Mouse (Mus musculus) E14TG2a.4 (cell line): ENCODE measurements around the gene Snx27.

Experiments used
- H3K27me3 ChIP-seq: 2 replicates; pipeline ENCODE4 v1.6.1; 2014; ENCODE audit warnings: low read length, control low read depth; ENCODE audit not compliant: insufficient read depth
- H3K36me3 ChIP-seq: 2 replicates; pipeline ENCODE4 v1.6.1; 2014; ENCODE audit warnings: low read length, control low read depth; ENCODE audit not compliant: insufficient read depth
- H3K4me1 ChIP-seq: replicated peaks from 2 replicates; pipeline ENCODE4 v1.6.1; 2014; ENCODE audit warnings: low read depth, low read length, control low read depth
- H3K4me3 ChIP-seq: replicated peaks from 2 replicates; pipeline ENCODE4 v1.5.1; 2014; ENCODE audit warnings: mild to moderate bottlenecking, low read length
- H3K9me3 ChIP-seq: 2 replicates; pipeline ENCODE4 v1.6.1; 2014; ENCODE audit warnings: low read length, control low read depth
- CTCF ChIP-seq: conservative IDR thresholded peaks from 2 replicates; pipeline ENCODE4 v1.5.1; 2014; ENCODE audit warnings: low read length
- NANOG ChIP-seq: IDR thresholded peaks from 2 replicates; pipeline ENCODE4 v1.6.1; 2014; ENCODE audit warnings: borderline replicate concordance, low read length, mixed read lengths
- POU5F1 ChIP-seq: IDR thresholded peaks from 2 replicates; pipeline ENCODE4 v1.6.1; 2014; ENCODE audit warnings: low read length, borderline replicate concordance

Snx27 gene

GRCm38 (mm10) chr3:94497162-94497561 is 85.4 kb downstream of the Snx27 start:
- no peak for TF ChIP-seq POU5F1
- TF ChIP-seq CTCF, result no peak
- no peak for TF ChIP-seq NANOG
- Histone ChIP-seq H3K4me1 (no peaks in the 10 kb centered on the region), H3K36me3 (peaks cover 92% of the 10 kb centered on the region), H3K9me3 (no peaks in the 10 kb centered on the region), H3K27me3 (no peaks in the 10 kb centered on the region), H3K4me3 (no peak overlapping the region)

- H3K27me3 ChIP-seq, result no peaks in the 10 kb centered on the region
- TF ChIP-seq NANOG (no peak), CTCF (no peak), POU5F1 (no peak)
- 0 out of 2 replicates have a peak overlapping the region, but pooled peaks have one; percentile 13 for H3K4me3 ChIP-seq
- peaks cover 59% of the 10 kb centered on the region for H3K4me1 ChIP-seq
- H3K36me3 ChIP-seq, result peaks cover 5% of the 10 kb centered on the region; the same call in 1 of the 2 replicates
- H3K9me3 ChIP-seq, result no peaks in the 10 kb centered on the region
Measured at GRCm38 (mm10) chr3:94487581-94487980, 94.9 kb downstream of the Snx27 start.

- no peak overlapping the region for H3K4me3 ChIP-seq
- H3K27me3 ChIP-seq, result peaks cover 16% of the 10 kb centered on the region
- H3K4me1 ChIP-seq, result peaks cover 60% of the 10 kb centered on the region
- TF ChIP-seq CTCF (no peak), POU5F1 (no peak), NANOG (no peak)
- no peaks in the 10 kb centered on the region for H3K36me3 ChIP-seq
- H3K9me3 ChIP-seq, result no peaks in the 10 kb centered on the region
Measured at GRCm38 (mm10) chr3:94485922-94486321, 96.6 kb downstream of the Snx27 start.

GRCm38 (mm10) chr3:94483790-94484439 is 98.6 kb downstream of the Snx27 start:
- H3K9me3 ChIP-seq, result no peaks in the 10 kb centered on the region
- H3K27me3 ChIP-seq, result peaks cover 33% of the 10 kb centered on the region
- H3K36me3 ChIP-seq, result no peaks in the 10 kb centered on the region
- peaks cover 64% of the 10 kb centered on the region for H3K4me1 ChIP-seq
- no peak for TF ChIP-seq CTCF
- TF ChIP-seq POU5F1, result no peak
- no peak for TF ChIP-seq NANOG
- no peak overlapping the region for H3K4me3 ChIP-seq

GRCm38 (mm10) chr3:94482764-94483385 is 99.6 kb downstream of the Snx27 start:
- TF ChIP-seq CTCF (no peak), POU5F1 (no peak), NANOG (no peak)
- Histone ChIP-seq H3K4me3 (no peak overlapping the region), H3K36me3 (no peaks in the 10 kb centered on the region), H3K9me3 (no peaks in the 10 kb centered on the region), H3K4me1 (peaks cover 67% of the 10 kb centered on the region), H3K27me3 (peaks cover 39% of the 10 kb centered on the region)

- TF ChIP-seq CTCF (no peak), NANOG (no peak), POU5F1 (no peak)
Measured at GRCm38 (mm10) chr3:94481429-94481828, 101.1 kb downstream of the Snx27 start.

GRCm38 (mm10) chr3:94480291-94480884 is 102.1 kb downstream of the Snx27 start, which contains the start of gene Riiad1:
TSS of gene Riiad1 (minus strand) at chr3:94480341.
- Histone ChIP-seq H3K4me1 (peaks cover 52% of the 10 kb centered on the region), H3K36me3 (no peaks in the 10 kb centered on the region), H3K4me3 (peak within 1 kb of the TSS; percentile 65), H3K9me3 (no peaks in the 10 kb centered on the region), H3K27me3 (peaks cover 45% of the 10 kb centered on the region)
- TF ChIP-seq POU5F1, result no peak
- no peak for TF ChIP-seq CTCF
- TF ChIP-seq NANOG, result no peak

More at GRCm38 (mm10) chr3:94481429-94481828, 101.1 kb downstream of the Snx27 start:
- Histone ChIP-seq H3K27me3 (peaks cover 39% of the 10 kb centered on the region), H3K9me3 (no peaks in the 10 kb centered on the region), H3K4me1 (peaks cover 58% of the 10 kb centered on the region), H3K4me3 (no peak overlapping the region), H3K36me3 (no peaks in the 10 kb centered on the region)

- H3K36me3 ChIP-seq, result no peaks in the 10 kb centered on the region
- H3K9me3 ChIP-seq, result no peaks in the 10 kb centered on the region
- H3K27me3 ChIP-seq, result peaks cover 46% of the 10 kb centered on the region
- H3K4me1 ChIP-seq, result peaks cover 45% of the 10 kb centered on the region
- H3K4me3 ChIP-seq, result peak overlapping the region; percentile 65
- TF ChIP-seq NANOG, result no peak
- no peak for TF ChIP-seq CTCF
- no peak for TF ChIP-seq POU5F1
Measured at GRCm38 (mm10) chr3:94479564-94479963, 103.0 kb downstream of the Snx27 start.
